Mouse (Mus musculus) layer of hippocampus, adult 2 months (tissue): ENCODE measurements around the gene B4galt1. TPM values are rescaled to one million over a fixed set of nuclear protein-coding genes. Genes with fewer than 3 reads are reported as not detected.

Source experiments
- DNase-seq, 2 experiments: peaks; one replicate each; pipeline ENCODE4 v3.0.0; 2022; ENCODE audit warnings: low spot score in 2 of 2
- H3K27ac ChIP-seq: fragments of 200-600 bp; 2 replicates; pipeline ENCODE4 v1.8.1; 2022
- H3K4me3 ChIP-seq: fragments of 200-600 bp; 2 replicates; pipeline ENCODE4 v1.8.1; 2022; ENCODE audit warnings: mild to moderate bottlenecking
- CTCF ChIP-seq: fragments of 200-600 bp; conservative IDR thresholded peaks from 2 replicates; pipeline ENCODE4 v1.8.1; 2022; ENCODE audit warnings: antibody characterized with exemption, mild to moderate bottlenecking, moderate library complexity
- total RNA-seq, 2 experiments: library from RNA; stranded (reverse); gene quantifications; 2 replicates each; pipeline ENCODE4 v1.2.3; 2021

B4galt1 gene
- total RNA-seq, 2 experiments from 2014 or later, result 8.5 to 10.8 TPM

- DNase-seq, result peak in 1 of 2 experiments; percentile 44
- Histone ChIP-seq H3K27ac (peak overlapping the region; percentile 82), H3K4me3 (no peak overlapping the region)
- TF ChIP-seq CTCF, result no peak
Measured at GRCm38 (mm10) chr4:40884282-40885165, 30.7 kb upstream of the B4galt1 start.

GRCm38 (mm10) chr4:40883200-40883599 lies 29.4 kb upstream of the B4galt1 start:
- H3K27ac ChIP-seq, result peak overlapping the region; percentile 82; the same call in 1 of the 2 replicates
- H3K4me3 ChIP-seq, result no peak overlapping the region
- DNase-seq, result no peak
- TF ChIP-seq CTCF, result no peak

GRCm38 (mm10) chr4:40877528-40877927 lies 23.7 kb upstream of the B4galt1 start:
- Histone ChIP-seq H3K27ac (peak overlapping the region; percentile 89), H3K4me3 (no peak overlapping the region)
- DNase-seq, result no peak
- no peak for TF ChIP-seq CTCF

- no peak for TF ChIP-seq CTCF
- Histone ChIP-seq H3K4me3 (no peak overlapping the region), H3K27ac (peak overlapping the region; percentile 89)
- no peak for DNase-seq
Measured at GRCm38 (mm10) chr4:40876814-40877371, 23.1 kb upstream of the B4galt1 start.

GRCm38 (mm10) chr4:40875842-40876241 lies 22.0 kb upstream of the B4galt1 start:
- DNase-seq, result peak; percentile 84 to 88
- Histone ChIP-seq H3K27ac (peak overlapping the region; percentile 89), H3K4me3 (no peak overlapping the region)
- TF ChIP-seq CTCF, result no peak

- no peak for DNase-seq
- Histone ChIP-seq H3K27ac (peak overlapping the region; percentile 89), H3K4me3 (no peak overlapping the region)
- TF ChIP-seq CTCF, result no peak
Measured at GRCm38 (mm10) chr4:40874794-40875552, 21.2 kb upstream of the B4galt1 start.

- Histone ChIP-seq H3K4me3 (no peak overlapping the region), H3K27ac (peak overlapping the region; percentile 89)
- no peak for TF ChIP-seq CTCF
- peak in 1 of 2 experiments; percentile 49 for DNase-seq
Measured at GRCm38 (mm10) chr4:40874151-40874600, 20.4 kb upstream of the B4galt1 start.

- Histone ChIP-seq H3K4me3 (no peak overlapping the region), H3K27ac (peak overlapping the region; percentile 89)
- no peak for DNase-seq
- TF ChIP-seq CTCF, result no peak
Measured at GRCm38 (mm10) chr4:40873320-40873719, 19.5 kb upstream of the B4galt1 start.

GRCm38 (mm10) chr4:40872129-40872528 lies 18.3 kb upstream of the B4galt1 start:
- Histone ChIP-seq H3K4me3 (no peak overlapping the region), H3K27ac (no peak overlapping the region)
- DNase-seq, result no peak
- TF ChIP-seq CTCF, result no peak

GRCm38 (mm10) chr4:40870206-40870605 lies 16.4 kb upstream of the B4galt1 start:
- Histone ChIP-seq H3K4me3 (no peak overlapping the region), H3K27ac (no peak overlapping the region)
- no peak for TF ChIP-seq CTCF
- no peak for DNase-seq

GRCm38 (mm10) chr4:40868554-40869232 lies 14.9 kb upstream of the B4galt1 start:
- 0 out of 2 replicates have a peak, but pooled peaks have one; percentile 14 for TF ChIP-seq CTCF
- Histone ChIP-seq H3K27ac (no peak overlapping the region), H3K4me3 (no peak overlapping the region)
- DNase-seq, result no peak

GRCm38 (mm10) chr4:40864361-40864760 lies 10.6 kb upstream of the B4galt1 start:
- no peak for TF ChIP-seq CTCF
- no peak overlapping the region for H3K4me3 ChIP-seq
- no peak overlapping the region for H3K27ac ChIP-seq
- DNase-seq, result no peak
